Mouse (Mus musculus) adrenal gland, adult (tissue): ENCODE data around the gene Styx.
A peak's percentile ranks its signal among the peaks of the same experiment; 100 is the strongest.
"Not testable (repeated sequence)": the region's sequence is repeated elsewhere in the genome, so short reads cannot be mapped to it uniquely, and the experiment has no call there.

Experiments used
- DNase-seq, 2 experiments: peaks; one replicate each; pipeline ENCODE4 v3.0.0; 2022 to 2023; ENCODE audit warnings: low spot score in 1 of 2; ENCODE audit not compliant: inconsistent age in 2 of 2

The Styx gene

DNA sequence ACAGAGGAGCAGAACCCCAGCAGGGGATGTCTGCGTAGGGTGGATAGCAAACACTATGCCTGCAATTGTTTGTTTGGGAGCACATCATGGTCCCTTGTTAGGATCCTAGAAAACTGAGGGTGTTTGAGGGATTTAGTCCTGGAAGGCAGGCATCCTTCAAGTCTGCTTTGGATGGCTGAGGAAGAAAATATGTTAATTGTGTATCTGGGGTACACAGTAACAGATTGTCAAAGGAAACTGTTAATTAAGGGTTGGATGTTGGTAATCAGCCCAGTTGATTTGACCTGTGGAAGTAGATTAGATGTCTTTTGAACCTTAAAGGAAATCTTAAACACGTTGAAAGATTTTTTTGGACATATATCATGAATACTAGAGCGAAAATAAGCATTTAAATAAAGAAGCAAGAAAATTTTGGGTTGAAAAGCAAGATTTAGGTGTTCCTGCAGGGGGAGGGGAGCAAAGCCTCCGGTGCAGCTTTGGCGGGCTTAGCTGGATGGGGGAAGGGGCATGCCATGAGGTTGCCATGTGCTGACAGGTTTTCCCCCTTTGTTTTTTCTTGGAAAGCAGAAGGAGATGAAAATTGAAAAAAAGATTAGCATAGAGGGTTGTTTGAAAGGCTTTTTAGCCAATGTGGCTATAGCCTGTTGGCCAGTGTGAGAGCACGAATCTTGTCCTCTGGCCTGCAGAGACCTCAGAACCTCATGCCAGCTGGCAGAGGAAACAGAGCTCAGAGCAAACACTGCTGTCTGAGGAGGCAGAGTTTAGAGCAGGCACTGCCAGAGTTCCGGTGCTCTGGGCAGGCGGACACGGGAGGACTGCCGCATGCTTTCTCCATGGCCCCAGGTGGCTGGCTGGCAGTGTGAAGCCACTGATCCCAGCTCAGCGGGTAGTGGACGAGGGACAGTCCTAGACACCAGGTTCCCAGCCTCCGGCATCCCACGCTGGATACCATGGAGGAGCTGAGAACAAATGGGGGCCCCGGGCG, 13.6 kb downstream of the Styx start:
- peak in 1 of 2 experiments; percentile 28 for DNase-seq

- peak in 1 of 2 experiments; percentile 13 for DNase-seq
Measured at GRCm38 (mm10) chr14:45365196-45365587, 14.3 kb downstream of the Styx start.

- no peak for DNase-seq
Measured at GRCm38 (mm10) chr14:45378771-45379170, 27.9 kb downstream of the Styx start.

- peak in 1 of 2 experiments; percentile 11 for DNase-seq
Measured at GRCm38 (mm10) chr14:45380756-45381155, 29.9 kb downstream of the Styx start.

- DNase-seq, result no peak
Measured at GRCm38 (mm10) chr14:45382912-45383311, 32.0 kb downstream of the Styx start.

GRCm38 (mm10) chr14:45385596-45385995, 34.7 kb downstream of the Styx start:
- no peak for DNase-seq

DNA sequence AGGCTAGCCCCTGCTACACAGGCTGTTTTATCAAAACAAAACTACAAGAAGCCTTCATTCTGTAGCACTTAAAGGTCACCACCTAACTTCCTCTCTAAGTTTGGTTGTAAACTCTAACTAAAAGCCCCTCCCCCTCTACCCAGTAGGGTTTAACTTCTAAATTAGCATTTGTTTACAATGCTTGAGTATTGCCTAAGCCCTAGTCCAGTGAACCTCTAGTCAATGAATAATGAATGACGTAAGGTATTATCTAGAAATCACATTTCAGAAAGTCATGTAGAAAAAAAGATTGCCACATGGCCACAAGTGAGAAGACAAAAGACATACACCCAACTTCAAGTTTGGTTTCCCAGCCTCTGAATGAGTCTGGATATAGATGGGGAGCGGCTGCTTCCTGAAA, 36.6 kb downstream of the Styx start:
- DNase-seq, result peak in 1 of 2 experiments; percentile 47

DNA sequence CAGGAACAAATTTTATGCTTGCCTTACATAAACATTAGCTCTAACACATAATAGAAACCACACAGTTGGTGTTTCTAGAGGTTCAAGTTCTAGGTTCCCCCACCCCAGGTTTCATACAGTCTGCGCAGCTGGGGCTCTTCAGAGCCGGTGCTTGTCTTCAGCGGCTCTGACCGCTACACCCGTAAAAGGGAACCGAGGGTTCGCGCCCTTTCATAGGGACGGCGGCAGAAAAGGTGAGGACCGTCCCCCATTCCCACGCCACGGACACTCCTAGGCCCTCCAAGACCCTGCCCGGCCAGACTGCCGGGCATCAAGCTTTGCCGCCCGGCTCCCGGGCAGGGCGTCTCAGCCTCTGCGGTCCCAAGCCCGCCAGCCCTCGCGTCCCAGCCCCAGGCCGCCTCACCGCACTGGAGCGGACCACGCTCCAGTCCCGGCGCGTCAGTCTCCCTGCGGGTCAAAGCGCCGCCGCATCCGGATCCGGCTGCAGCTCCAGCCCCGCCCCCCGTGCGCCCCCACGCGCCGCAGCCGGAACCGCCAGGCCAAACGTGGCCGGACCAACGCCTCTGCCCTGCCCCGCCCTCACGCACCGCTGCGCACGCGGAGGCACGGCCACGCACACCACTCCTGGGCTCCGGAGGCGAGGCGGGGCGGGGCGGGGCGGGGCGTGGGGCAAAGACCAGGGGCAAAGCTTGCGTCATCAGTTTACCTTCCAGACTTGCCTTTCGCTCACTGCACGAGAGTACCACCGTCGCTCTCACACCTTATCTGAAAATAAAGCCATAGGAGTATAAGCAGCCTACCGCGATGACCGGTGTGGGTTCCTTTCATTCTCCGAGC, 37.7 kb downstream of the Styx start:
- peak; percentile 97 to 98 for DNase-seq

GRCm38 (mm10) chr14:45389194-45389593, 38.3 kb downstream of the Styx start:
- no peak for DNase-seq

DNA sequence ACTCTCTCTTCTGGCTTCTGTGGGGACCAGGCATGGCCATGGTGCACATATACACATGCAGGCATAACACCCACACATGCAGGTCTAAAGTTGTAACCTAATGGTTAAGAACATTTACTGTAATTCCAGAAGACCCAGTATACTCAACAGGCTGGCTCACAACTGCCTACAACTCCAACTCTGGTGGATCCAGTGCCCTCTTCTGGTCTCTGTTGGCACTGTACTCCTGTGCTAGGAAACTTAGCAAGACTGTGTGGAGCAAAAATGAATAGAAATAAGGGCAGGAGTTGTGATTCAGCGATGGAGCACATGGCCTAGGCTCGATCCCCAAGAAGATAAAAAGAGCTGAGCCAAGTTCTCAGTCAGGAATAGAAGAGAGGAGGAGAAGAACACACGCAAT, 48.9 kb downstream of the Styx start:
- DNase-seq, result peak in 1 of 2 experiments; percentile 57

- DNase-seq, result no peak
Measured at GRCm38 (mm10) chr14:45403651-45404050, 52.8 kb downstream of the Styx start.

DNA sequence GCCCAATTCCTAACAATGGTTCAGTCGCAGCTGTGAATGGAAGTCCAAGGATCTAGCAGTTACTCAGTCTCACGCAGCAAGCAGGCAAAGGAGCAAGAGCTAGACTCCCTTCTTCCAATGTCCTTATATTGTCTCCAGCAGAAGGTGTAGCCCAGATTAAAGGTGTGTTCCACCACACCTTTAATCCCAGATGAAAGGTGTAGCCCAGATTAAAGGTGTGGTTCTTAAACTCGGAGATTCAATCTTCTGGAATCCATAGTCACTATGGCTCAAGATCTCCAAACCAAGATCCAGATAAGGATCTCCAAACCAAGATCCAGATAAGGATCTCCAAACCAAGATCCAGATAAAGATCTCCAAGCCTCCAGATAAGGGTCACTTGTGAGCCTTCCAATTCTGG, 53.9 kb downstream of the Styx start, which contains the start of gene Gnpnat1:
TSS of gene Gnpnat1 (minus strand) at position 101 of the 400 bp plus-strand sequence.
- DNase-seq, result not testable (repeated sequence)

DNA sequence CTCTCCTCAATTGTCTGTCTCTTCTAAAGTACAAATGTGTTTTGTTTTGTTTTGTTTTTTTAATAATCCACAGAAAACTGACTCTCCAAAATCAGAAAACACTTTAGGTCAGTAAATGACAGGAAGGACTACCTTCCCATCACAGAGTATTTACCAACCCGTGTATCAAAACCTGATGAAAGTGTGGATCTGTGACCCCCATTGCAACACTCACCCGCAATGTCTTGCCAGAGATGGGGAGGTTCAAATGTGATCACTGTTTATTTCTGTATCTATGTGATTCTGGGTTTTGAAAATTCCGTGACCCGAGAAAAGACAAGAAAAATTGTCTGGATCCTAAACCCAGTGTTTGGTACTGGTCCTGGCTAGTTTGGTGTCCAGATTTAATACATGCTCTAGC, 65.4 kb downstream of the Styx start:
- no peak for DNase-seq

DNA sequence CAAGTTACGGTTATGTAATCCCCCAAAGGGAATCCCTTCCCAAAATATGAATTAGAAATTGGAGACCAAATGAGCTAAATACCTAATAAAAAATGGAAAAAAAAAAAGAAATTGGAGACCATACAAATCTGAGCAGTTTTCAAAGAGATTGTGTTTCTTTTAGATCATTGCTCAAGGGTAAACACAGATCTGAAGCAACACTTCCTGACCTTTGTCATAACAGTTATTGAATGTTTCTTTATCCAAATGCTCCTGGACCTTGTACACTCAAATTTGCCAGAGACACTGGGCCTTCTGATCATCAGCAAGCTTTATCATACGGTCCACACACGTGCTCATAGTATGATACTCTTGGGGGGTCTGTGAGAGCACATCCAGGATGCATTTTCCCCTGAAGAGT, 67.7 kb downstream of the Styx start:
- DNase-seq, result peak in 1 of 2 experiments; percentile 35

GRCm38 (mm10) chr14:45419323-45419722, 68.4 kb downstream of the Styx start:
- no peak for DNase-seq

GRCm38 (mm10) chr14:45422371-45422770, 71.5 kb downstream of the Styx start:
- DNase-seq, result peak in 1 of 2 experiments; percentile 60

DNA sequence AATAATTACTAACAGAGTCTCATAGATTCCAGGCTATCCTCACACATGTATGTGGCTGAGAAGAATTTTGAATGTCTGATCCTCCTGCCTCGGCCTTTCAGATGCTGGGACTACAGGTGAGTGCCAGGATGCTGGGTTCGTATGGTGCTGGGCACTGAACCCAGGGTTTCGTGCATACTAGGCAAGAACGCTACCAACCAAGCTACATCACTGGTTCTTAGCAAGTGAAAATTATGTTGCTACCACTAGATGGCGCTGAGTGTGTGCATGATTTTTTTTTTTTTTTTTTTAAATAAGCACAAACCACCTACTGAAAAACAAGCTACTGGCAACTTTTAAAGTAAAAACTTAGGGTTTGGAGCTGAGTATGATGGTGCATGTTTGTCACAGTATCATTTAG, 72.3 kb downstream of the Styx start:
- DNase-seq, result peak; percentile 16 to 79

GRCm38 (mm10) chr14:45430066-45430842, 79.4 kb downstream of the Styx start:
- no peak for DNase-seq

DNA sequence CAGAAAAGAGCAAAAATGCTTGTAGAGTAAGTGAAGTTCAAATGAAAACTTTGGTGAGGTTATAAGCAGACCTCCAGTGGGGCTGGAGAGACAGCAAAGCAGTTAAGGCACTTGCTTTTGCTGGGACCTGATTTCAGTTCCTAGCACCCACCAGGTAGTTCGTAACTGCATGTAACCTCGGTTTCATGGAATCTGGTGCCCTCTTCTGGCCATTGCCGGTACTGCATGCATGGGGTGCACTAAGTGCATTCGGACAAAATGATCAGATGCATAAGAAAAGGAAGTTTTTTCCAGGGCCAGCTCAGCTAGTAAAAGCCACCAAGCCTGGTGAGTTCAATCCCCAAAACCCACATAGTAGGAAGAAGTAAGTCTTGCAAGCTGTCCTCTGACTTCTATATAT, 81.1 kb downstream of the Styx start:
- no peak for DNase-seq

DNA sequence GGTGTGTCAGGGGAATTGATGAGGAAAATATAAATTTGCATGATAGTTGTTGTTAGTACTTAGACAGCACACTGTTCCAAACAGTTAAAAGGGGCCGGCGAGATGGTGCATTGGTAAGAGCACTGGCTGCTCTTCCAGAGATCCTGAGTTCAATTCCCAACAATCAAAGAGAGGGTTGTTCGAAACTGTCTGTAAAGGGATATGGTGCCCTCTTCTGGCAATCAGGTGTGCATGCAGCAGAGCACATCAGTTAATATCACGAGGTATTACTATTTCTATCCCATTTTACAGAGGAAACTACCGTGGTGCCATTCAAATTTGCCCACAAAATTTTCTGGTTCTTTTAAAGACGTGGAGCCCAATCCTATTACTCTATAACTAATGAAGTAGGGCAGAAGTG, 83.3 kb downstream of the Styx start:
- DNase-seq, result no peak
